Mouse (Mus musculus): ENCODE data around the gene Leng1. TPM values are rescaled to one million over a fixed set of nuclear protein-coding genes. Genes with fewer than 3 reads are reported as not detected.

The Leng1 gene
- polyA plus RNA-seq, 1 experiment from 2014 or later: 13.1 TPM

DNA sequence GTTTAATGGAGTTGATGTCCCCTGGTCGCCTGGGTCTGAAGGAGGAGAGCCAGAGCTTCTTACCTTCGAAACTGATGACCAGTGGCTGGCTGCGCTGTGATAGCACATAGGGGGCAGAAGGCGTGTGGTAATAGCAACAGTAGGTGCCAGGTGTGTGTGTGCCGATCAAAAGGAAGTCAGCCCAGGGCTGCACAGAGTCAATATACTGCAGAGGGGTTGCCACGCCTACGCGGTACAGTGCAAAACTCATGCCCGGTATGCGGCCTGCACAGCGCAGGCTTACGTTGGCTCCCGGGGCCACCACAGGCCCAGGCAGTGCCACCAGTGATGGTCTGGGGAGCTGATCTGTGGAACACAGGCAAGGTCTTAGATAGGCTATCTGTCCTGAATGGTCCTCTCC is 54.6 kb downstream of the Leng1 start:
- Histone ChIP-seq H3K9ac (ENCODE audit: low read length) (no peak overlapping the region), H3K36me3 (ENCODE audit: control insufficient read depth, insufficient read depth, low read length) (no peaks in the 10 kb centered on the region), H3K27ac (ENCODE audit: low read depth) (no peak overlapping the region), H3K9me3 (ENCODE audit: control insufficient read depth, low read length) (0 out of 2 replicates have a peak, but pooled peaks cover under 1% of the 10 kb centered on the region), H3K4me3 (ENCODE audit: low read depth, low read length) (no peak overlapping the region), H3K4me1 (replicated peaks; ENCODE audit: control insufficient read depth, insufficient read depth, low read length) (0 out of 2 replicates have a peak, but pooled peaks cover 2% of the 10 kb centered on the region), H3K4me2 (ENCODE audit: low read length) (no peak overlapping the region), H3K27me3 (replicated peaks; ENCODE audit: control insufficient read depth, insufficient read depth, low read length) (no peaks in the 10 kb centered on the region)
- no peak for ATAC-seq (replicated peaks; ENCODE audit: low FRiP score, low TSS enrichment, low read depth)
- WGBS: 88% methylated on average over 13 of the region's 13 CpGs
- DNase-seq (ENCODE audit: low spot score): no peak

DNA sequence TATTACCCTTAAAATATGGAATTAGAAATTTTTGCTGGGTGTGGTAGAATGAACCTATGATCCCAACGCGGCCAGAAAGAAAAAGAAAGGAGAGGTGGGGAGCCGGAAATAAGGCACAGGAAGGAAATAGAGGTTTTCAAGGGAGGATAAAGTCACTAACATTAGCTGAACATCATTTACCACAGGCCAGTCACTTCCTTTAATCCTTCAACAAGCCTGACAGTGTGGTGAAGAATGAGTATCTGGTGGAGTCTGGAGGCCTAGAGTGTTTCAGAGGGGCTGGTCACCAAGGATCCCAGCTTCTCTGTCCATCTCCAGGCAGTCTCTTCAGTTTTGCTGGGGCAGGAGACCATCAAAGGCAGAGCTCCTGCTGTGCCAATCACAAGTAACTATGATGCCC is 55.2 kb downstream of the Leng1 start:
- H3K9ac ChIP-seq (ENCODE audit: low read length): no peak overlapping the region
- no peak for ATAC-seq (replicated peaks; ENCODE audit: low FRiP score, low TSS enrichment, low read depth)
- H3K36me3 ChIP-seq (ENCODE audit: control insufficient read depth, insufficient read depth, low read length): no peaks in the 10 kb centered on the region
- no peaks in the 10 kb centered on the region for H3K27me3 ChIP-seq (replicated peaks; ENCODE audit: control insufficient read depth, insufficient read depth, low read length)
- H3K27ac ChIP-seq (ENCODE audit: low read depth): no peak overlapping the region
- H3K4me2 ChIP-seq (ENCODE audit: low read length): no peak overlapping the region
- 0 out of 2 replicates have a peak, but pooled peaks cover 2% of the 10 kb centered on the region for H3K4me1 ChIP-seq (replicated peaks; ENCODE audit: control insufficient read depth, insufficient read depth, low read length)
- H3K9me3 ChIP-seq (ENCODE audit: control insufficient read depth, low read length): 0 out of 2 replicates have a peak, but pooled peaks cover 2% of the 10 kb centered on the region
- WGBS: 76% methylated on average over 3 of the region's 3 CpGs
- no peak overlapping the region for H3K4me3 ChIP-seq (ENCODE audit: low read depth, low read length)
- no peak for DNase-seq (ENCODE audit: low spot score)

Small RNA genes lying within 50 kb of the gene (microRNA-seq; reads per million reads assigned to microRNA genes)
- gene Mir3572: 2.8 reads per million, percentile 28 among the genes with 10 or more reads in this experiment

Other genes with a start within 250 kb of the Leng1 start
- gene Cacng6, start 241.6 kb downstream of the Leng1 start, polyA plus RNA-seq (2014; fragmentation: Nextera tagmentation; extraction: Ambion mirVana): 0.13 TPM in 1 of 2 replicates, not detected in the other
- gene Tarm1, start 163.2 kb downstream of the Leng1 start, polyA plus RNA-seq (2014; fragmentation: Nextera tagmentation; extraction: Ambion mirVana): 0.16 TPM in 1 of 2 replicates, not detected in the other
- 0.09 and 0.16 TPM in 2 replicates for gene Oscar, start 49.7 kb downstream of the Leng1 start, polyA plus RNA-seq (2014; fragmentation: Nextera tagmentation; extraction: Ambion mirVana)
- gene Ndufa3, start 48.5 kb downstream of the Leng1 start, polyA plus RNA-seq (2014; fragmentation: Nextera tagmentation; extraction: Ambion mirVana): 577 and 640 TPM in 2 replicates
- gene Tfpt, start 35.9 kb downstream of the Leng1 start, polyA plus RNA-seq (2014; fragmentation: Nextera tagmentation; extraction: Ambion mirVana): 19.1 and 23.4 TPM in 2 replicates
- 94.8 and 109 TPM in 2 replicates for gene Prpf31, start 35.9 kb downstream of the Leng1 start, polyA plus RNA-seq (2014; fragmentation: Nextera tagmentation; extraction: Ambion mirVana)
- gene Cnot3, start 20.6 kb downstream of the Leng1 start, polyA plus RNA-seq (2014; fragmentation: Nextera tagmentation; extraction: Ambion mirVana): 65.7 and 71.7 TPM in 2 replicates
- 60.5 and 64.1 TPM in 2 replicates for gene Tmc4, start 11.7 kb upstream of the Leng1 start, polyA plus RNA-seq (2014; fragmentation: Nextera tagmentation; extraction: Ambion mirVana)
- gene Tsen34, start 27.0 kb upstream of the Leng1 start, polyA plus RNA-seq (2014; fragmentation: Nextera tagmentation; extraction: Ambion mirVana): 244 and 253 TPM in 2 replicates
- gene Mboat7, start 27.7 kb upstream of the Leng1 start, polyA plus RNA-seq (2014; fragmentation: Nextera tagmentation; extraction: Ambion mirVana): 38.7 and 43.8 TPM in 2 replicates
- 1,715 and 1,748 TPM in 2 replicates for gene Rps9, start 38.2 kb upstream of the Leng1 start, polyA plus RNA-seq (2014; fragmentation: Nextera tagmentation; extraction: Ambion mirVana)
- gene Pirb, start 54.6 kb upstream of the Leng1 start, polyA plus RNA-seq (2014; fragmentation: Nextera tagmentation; extraction: Ambion mirVana): 0.77 and 0.81 TPM in 2 replicates
- gene Gm15448, start 159.8 kb upstream of the Leng1 start, polyA plus RNA-seq (2014; fragmentation: Nextera tagmentation; extraction: Ambion mirVana): not detected in 2 replicates
- gene Pira2, start 179.2 kb upstream of the Leng1 start, polyA plus RNA-seq (2014; fragmentation: Nextera tagmentation; extraction: Ambion mirVana): 0.07 and 0.19 TPM in 2 replicates
- 0.15 and 0.24 TPM in 2 replicates for gene Gm14548, start 232.3 kb upstream of the Leng1 start, polyA plus RNA-seq (2014; fragmentation: Nextera tagmentation; extraction: Ambion mirVana)
- gene Lilra6, start 249.7 kb upstream of the Leng1 start, polyA plus RNA-seq (2014; fragmentation: Nextera tagmentation; extraction: Ambion mirVana): 0.11 and 0.13 TPM in 2 replicates

Data from intestine, embryonic 14.5 days (tissue).